24 mouse cellular contexts compared by ENCODE assay signal in genomic region chr15:91072440-91072839, GRCm38 (mm10). TPM values are rescaled to one million over a fixed set of nuclear protein-coding genes. Genes with fewer than 3 reads are reported as not detected.
DNase-seq lines count a peak whose midpoint lies in the region; ATAC-seq and TF ChIP-seq lines count a peak whose summit lies in the region.
"Had no signal": no experiment of that assay in that cellular context is flagged by ENCODE, and none has a peak within 500 bp of the region (broad histone marks: within the 10 kb centered on the region; RNA-seq: fewer than 3 reads in every experiment).

No protein-coding gene starts in this region.

- no peak overlapping the region for H3K4me2 ChIP-seq in lung, embryonic 16.5 days (ENCODE audit: low read depth, low read length)
- H3K4me2 ChIP-seq in midbrain, embryonic 11.5 days: no peak overlapping the region
- no peak overlapping the region for H3K4me2 ChIP-seq in midbrain, postnatal 0 days (ENCODE audit: low read depth, low read length, poor library complexity, severe bottlenecking)
- H3K4me2 ChIP-seq: embryonic facial prominence, embryonic 13.5 days; embryonic facial prominence, embryonic 15.5 days; forebrain, embryonic 12.5 days had no signal

- H3K36me3 ChIP-seq in lung, embryonic 16.5 days (ENCODE audit: control insufficient read depth, insufficient read depth, low read length): no peaks in the 10 kb centered on the region
- H3K36me3 ChIP-seq in midbrain, embryonic 11.5 days (ENCODE audit: control insufficient read depth, insufficient read depth, low read length): no peaks in the 10 kb centered on the region
- H3K36me3 ChIP-seq in midbrain, postnatal 0 days (ENCODE audit: insufficient read depth, low read length): no peaks in the 10 kb centered on the region
- H3K36me3 ChIP-seq: embryonic facial prominence, embryonic 13.5 days; embryonic facial prominence, embryonic 15.5 days; forebrain, embryonic 10.5 days; forebrain, embryonic 12.5 days had no signal

- peak; percentile 28; the same call in 1 of the 2 replicates for ATAC-seq in lung, embryonic 16.5 days (ENCODE audit: low read depth)
- ATAC-seq in midbrain, embryonic 11.5 days (ENCODE audit: low FRiP score): no peak
- ATAC-seq in midbrain, postnatal 0 days (ENCODE audit: low FRiP score): no peak
- peak; percentile 53 for ATAC-seq in Patski
- ATAC-seq: forebrain, embryonic 14.5 days; forebrain, embryonic 16.5 days had no signal

- TF ChIP-seq CTCF in lung, adult 2 months (IDR thresholded peaks at IDR 0.05; ENCODE audit: insufficient read depth, low read length): no peak
- TF ChIP-seq CTCF in midbrain, postnatal 0 days (IDR thresholded peaks at IDR 0.05): no peak
- no peak for TF ChIP-seq CTCF in Patski (IDR thresholded peaks at IDR 0.05)

- no peaks in the 10 kb centered on the region for H3K4me1 ChIP-seq in lung, embryonic 16.5 days (replicated peaks; ENCODE audit: control insufficient read depth, insufficient read depth, low read length)
- H3K4me1 ChIP-seq in lung, adult 2 months (ENCODE audit: control insufficient read depth, insufficient read depth, low read length): no peaks in the 10 kb centered on the region
- peaks cover 4% of the 10 kb centered on the region; the same call in 1 of the 2 replicates for H3K4me1 ChIP-seq in midbrain, embryonic 11.5 days (ENCODE audit: control insufficient read depth, insufficient read depth, low read length)
- H3K4me1 ChIP-seq in midbrain, postnatal 0 days (ENCODE audit: insufficient read depth, low read length): no peaks in the 10 kb centered on the region
- H3K4me1 ChIP-seq: embryonic facial prominence, embryonic 13.5 days; embryonic facial prominence, embryonic 15.5 days had no signal

- no peaks in the 10 kb centered on the region for H3K27me3 ChIP-seq in lung, embryonic 16.5 days (ENCODE audit: control insufficient read depth, insufficient read depth, low read depth, low read length)
- H3K27me3 ChIP-seq in midbrain, embryonic 11.5 days (ENCODE audit: control insufficient read depth, insufficient read depth, low read length): no peaks in the 10 kb centered on the region
- H3K27me3 ChIP-seq in midbrain, postnatal 0 days (ENCODE audit: insufficient read depth, low read length): no peaks in the 10 kb centered on the region
- H3K27me3 ChIP-seq in Patski: no peaks in the 10 kb centered on the region
- H3K27me3 ChIP-seq: embryonic facial prominence, embryonic 15.5 days had no signal

- no peak overlapping the region for H3K9ac ChIP-seq in lung, embryonic 16.5 days (ENCODE audit: low read length)
- H3K9ac ChIP-seq in midbrain, embryonic 11.5 days (ENCODE audit: low read length): no peak overlapping the region
- no peak overlapping the region for H3K9ac ChIP-seq in midbrain, postnatal 0 days (replicated peaks; ENCODE audit: low read length, poor library complexity, severe bottlenecking)
- H3K9ac ChIP-seq: embryonic facial prominence, embryonic 13.5 days; embryonic facial prominence, embryonic 15.5 days; forebrain, embryonic 12.5 days had no signal

- no peak overlapping the region for H3K4me3 ChIP-seq in lung, embryonic 16.5 days (ENCODE audit: low read length)
- H3K4me3 ChIP-seq in lung, adult 2 months (replicated peaks; ENCODE audit: extremely low read depth, low read depth, low read length): no peak overlapping the region
- no peak overlapping the region for H3K4me3 ChIP-seq in midbrain, embryonic 11.5 days (ENCODE audit: low read depth, low read length)
- no peak overlapping the region for H3K4me3 ChIP-seq in midbrain, postnatal 0 days (ENCODE audit: low read depth, low read length)
- H3K4me3 ChIP-seq: embryonic facial prominence, embryonic 13.5 days; embryonic facial prominence, embryonic 15.5 days; erythroblast, embryonic 14.5 days; forebrain, embryonic 10.5 days; forebrain, embryonic 12.5 days had no signal

- in situ Hi-C loops in Patski (cut with MboI; ENCODE audit: low pct_unique_long_range_greater_than_20kb): no loop called here

- 73% methylated on average over 1 of the region's 1 CpGs for WGBS in lung, embryonic 16.5 days
- 53% methylated on average over 1 of the region's 1 CpGs for WGBS in lung, adult 2 months
- WGBS in midbrain, embryonic 11.5 days: 87% methylated on average over 1 of the region's 1 CpGs
- WGBS in midbrain, postnatal 0 days: 100% methylated on average over 1 of the region's 1 CpGs

- no peaks in the 10 kb centered on the region for H3K9me3 ChIP-seq in lung, embryonic 16.5 days (ENCODE audit: control insufficient read depth, low read length)
- H3K9me3 ChIP-seq in midbrain, embryonic 11.5 days (ENCODE audit: control insufficient read depth, low read length): no peaks in the 10 kb centered on the region
- no peaks in the 10 kb centered on the region for H3K9me3 ChIP-seq in midbrain, postnatal 0 days (ENCODE audit: low read length)
- H3K9me3 ChIP-seq: embryonic facial prominence, embryonic 13.5 days; embryonic facial prominence, embryonic 15.5 days; forebrain, embryonic 10.5 days; forebrain, embryonic 12.5 days had no signal

- no peak overlapping the region for H3K27ac ChIP-seq in lung, embryonic 16.5 days (ENCODE audit: low read length)
- no peak overlapping the region for H3K27ac ChIP-seq in midbrain, embryonic 11.5 days (ENCODE audit: low read depth, low read length)
- no peak overlapping the region for H3K27ac ChIP-seq in midbrain, postnatal 0 days (ENCODE audit: low read depth, low read length)
- H3K27ac ChIP-seq: embryonic facial prominence, embryonic 13.5 days; embryonic facial prominence, embryonic 15.5 days; forebrain, embryonic 10.5 days; forebrain, embryonic 12.5 days had no signal

- POLR2A ChIA-PET in Patski (lab: Charles Lee): no interaction called here

- CTCF ChIA-PET in Patski (lab: Charles Lee): no interaction called here

- no peak for DNase-seq in lung, adult 2 months
- peak; percentile 51 for DNase-seq in midbrain, embryonic 11.5 days (ENCODE audit: low spot score, missing footprints)
- DNase-seq in midbrain, postnatal 0 days (ENCODE audit: low spot score): no peak
- no peak for DNase-seq in Patski (ENCODE audit: low read depth, low spot score)
- DNase-seq in heart, postnatal 4 days: no peak
- DNase-seq: adrenal gland, adult 2 months; adrenal gland, postnatal 10 days; adrenal gland, postnatal 25 days; cerebellum, adult 11 months; cerebellum, adult 18-20 months; cerebellum, adult 8-10 months; cerebellum, adult 9-11 months; cerebellum, postnatal 14 days; cerebellum, postnatal 36 days; embryo, embryonic 11 days had no signal

- no peak for TF ChIP-seq POLR2A in lung, adult 2 months (IDR thresholded peaks at IDR 0.05; ENCODE audit: borderline replicate concordance, extremely low read depth, low read depth, low read length)

RNA-seq across cellular contexts. Expression of gene Kif21a, which starts 22.7 kb away (rescaled TPM):
- 6.7 and 7.1 TPM in 2 replicates for polyA plus RNA-seq in lung, embryonic 16.5 days (2015; fragmentation: Nextera tagmentation; extraction: Ambion mirVana)
- polyA plus RNA-seq in lung, adult 2 months (2012; rRNA removed): 5.8 and 8.4 TPM in 2 replicates
- polyA plus RNA-seq in midbrain, embryonic 11.5 days (2014; fragmentation: Nextera tagmentation; extraction: Ambion mirVana): 77.0 and 77.3 TPM in 2 replicates
- 64.9 and 68.7 TPM in 2 replicates for total RNA-seq in midbrain, postnatal 0 days (2014; rRNA removed)
- polyA plus RNA-seq in midbrain, postnatal 0 days (2015; fragmentation: Nextera tagmentation; extraction: Ambion mirVana): 28.4 and 33.2 TPM in 2 replicates
- 32.5 TPM for polyA plus RNA-seq in Patski (2021)
- 1 to 10 TPM; 7.3 to 8.0 TPM for total RNA-seq in heart, postnatal 4 days (2021)
- total RNA-seq: MEL had no signal

Comparison
In these comparisons a context has a peak if more than half of its experiments do, and no peak if none do; other contexts are left out.
1. ATAC-seq: peak in lung, embryonic 16.5 days (single experiment) and Patski (single experiment); none in midbrain, embryonic 11.5 days (single experiment) and midbrain, postnatal 0 days (single experiment).